Mouse (Mus musculus) liver, embryonic 14.5 days (tissue): ENCODE results near the gene Qtrt2. TPM values are rescaled to one million over a fixed set of nuclear protein-coding genes. Genes with fewer than 3 reads are reported as not detected.

Source experiments
- ATAC-seq: fragments of 200-750 bp; cut with Nextera tagmentation; 2 replicates; pipeline ENCODE4 v1.8.0; 2017; ENCODE audit warnings: moderate number of reproducible peaks, mild to moderate bottlenecking, moderate library complexity; ENCODE audit not compliant: insufficient read depth
- DNase-seq, 3 experiments: peaks; one replicate each; pipeline ENCODE4 v3.0.0-alpha.2; 2012 to 2013; ENCODE audit warnings: low read depth in 3 of 3, low spot score in 3 of 3
- H3K27ac ChIP-seq: fragments of 300-500 bp; sonication (generic); 2 replicates; pipeline ENCODE4 v1.5.1; 2014; ENCODE audit warnings: moderate library complexity, mild to moderate bottlenecking, control low read depth, inconsistent platforms
- H3K27me3 ChIP-seq: fragments of 300-500 bp; sonication (generic); 2 replicates; pipeline ENCODE4 v1.6.1; 2014; ENCODE audit warnings: mild to moderate bottlenecking, low read length, moderate library complexity; ENCODE audit not compliant: control insufficient read depth, insufficient read depth
- H3K36me3 ChIP-seq: fragments of 300-500 bp; sonication (generic); replicated peaks from 2 replicates; pipeline ENCODE4 v1.6.1; 2014; ENCODE audit warnings: low read depth; ENCODE audit not compliant: control insufficient read depth, insufficient read depth
- H3K4me1 ChIP-seq, 2 experiments: fragments of 200-500 bp in 1 of 2; fragments of 300-500 bp in 1 of 2; sonication (generic) in 1 of 2; replicated peaks; 2 replicates each; pipeline ENCODE4 v1.6.1; 2012 to 2014; ENCODE audit warnings: antibody characterized with exemption in 1 of 2, inconsistent platforms in 1 of 2, low read length in 1 of 2; ENCODE audit not compliant: control insufficient read depth in 2 of 2, insufficient read depth in 2 of 2
- H3K4me2 ChIP-seq: fragments of 300-500 bp; sonication (generic); 2 replicates; pipeline ENCODE4 v1.6.1; 2014; ENCODE audit warnings: low read depth, mild to moderate bottlenecking, control low read depth, moderate library complexity
- H3K4me3 ChIP-seq, 2 experiments: fragments of 200-500 bp in 1 of 2; fragments of 300-500 bp in 1 of 2; sonication (generic) in 1 of 2; 2 replicates each; pipeline ENCODE4 v1.5.1; 2012 to 2014; ENCODE audit warnings: low read depth in 2 of 2, low read length in 2 of 2, mild to moderate bottlenecking in 2 of 2, control low read depth in 1 of 2, inconsistent platforms in 1 of 2, moderate library complexity in 1 of 2; ENCODE audit not compliant: insufficient read depth in 1 of 2
- H3K9ac ChIP-seq: fragments of 300-500 bp; sonication (generic); replicated peaks from 2 replicates; pipeline ENCODE4 v1.6.1; 2014; ENCODE audit warnings: mild to moderate bottlenecking, control low read depth, moderate library complexity
- H3K9me3 ChIP-seq: fragments of 300-500 bp; sonication (generic); 2 replicates; pipeline ENCODE4 v1.6.1; 2016; ENCODE audit warnings: low read length, mixed read lengths; ENCODE audit not compliant: control insufficient read depth
- CTCF ChIP-seq: IDR thresholded peaks from 2 replicates; pipeline ENCODE4 v1.5.1; 2016; ENCODE audit warnings: antibody characterized with exemption, low read depth, control low read depth
- EP300 ChIP-seq: IDR thresholded peaks from 2 replicates; pipeline ENCODE4 v1.6.1; 2016; ENCODE audit warnings: antibody characterized with exemption, low read depth
- WGBS: fragments of 180-500 bp; shearing (Covaris S2); extraction: QIAGEN DNeasy Blood & Tissue Kit; methylation state at CpG from one replicate; pipeline ENCODE4 v1.1.7; 2014; ENCODE audit not compliant: insufficient replicate concordance; 5-methylcytosine and 5-hydroxymethylcytosine counted together
- polyA plus RNA-seq, 2 experiments: library from polyadenylated mRNA; depleted of rRNA in 1 of 2; stranded (reverse) in 1 of 2; unstranded in 1 of 2; fragments of >200 nt; fragmentation: Nextera tagmentation in 1 of 2; extraction: Ambion mirVana in 1 of 2; gene quantifications; 2 replicates each; pipeline versions ENCODE4 v1.2.1 to v1.2.3; 2012 to 2014

The Qtrt2 gene
- polyA plus RNA-seq, 2 experiments: 7.2 to 10.4 TPM

DNA sequence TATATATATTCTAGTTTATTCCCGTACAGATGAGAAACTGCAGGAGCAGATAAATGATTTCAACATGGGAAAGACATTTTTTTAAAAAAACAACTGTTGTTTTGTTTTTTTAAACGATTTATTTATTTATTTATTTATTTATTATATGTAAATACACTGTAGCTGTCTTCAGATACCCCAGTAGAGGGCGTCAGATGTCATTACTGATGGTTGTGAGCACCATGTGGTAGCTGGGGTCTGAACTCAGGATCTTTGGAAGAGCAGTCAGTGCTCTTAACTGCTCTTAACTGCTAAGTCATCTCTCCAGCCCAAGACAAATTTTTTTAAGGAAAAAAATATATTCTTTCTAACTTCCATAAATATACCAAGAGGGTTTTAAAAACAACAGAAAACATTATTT, 45.0 kb downstream of the Qtrt2 start:
- no peaks in the 10 kb centered on the region for H3K27me3 ChIP-seq
- H3K4me2 ChIP-seq: no peak overlapping the region
- H3K4me1 ChIP-seq: no peaks in the 10 kb centered on the region
- no peak overlapping the region for H3K4me3 ChIP-seq
- TF ChIP-seq CTCF (no peak), EP300 (no peak)
- no peaks in the 10 kb centered on the region for H3K9me3 ChIP-seq
- DNase-seq (no peak), ATAC-seq (no peak)
- H3K36me3 ChIP-seq: no peaks in the 10 kb centered on the region
- H3K9ac ChIP-seq: no peak overlapping the region
- no peak overlapping the region for H3K27ac ChIP-seq
- WGBS: 40% methylated on average over 3 of the region's 3 CpGs

DNA sequence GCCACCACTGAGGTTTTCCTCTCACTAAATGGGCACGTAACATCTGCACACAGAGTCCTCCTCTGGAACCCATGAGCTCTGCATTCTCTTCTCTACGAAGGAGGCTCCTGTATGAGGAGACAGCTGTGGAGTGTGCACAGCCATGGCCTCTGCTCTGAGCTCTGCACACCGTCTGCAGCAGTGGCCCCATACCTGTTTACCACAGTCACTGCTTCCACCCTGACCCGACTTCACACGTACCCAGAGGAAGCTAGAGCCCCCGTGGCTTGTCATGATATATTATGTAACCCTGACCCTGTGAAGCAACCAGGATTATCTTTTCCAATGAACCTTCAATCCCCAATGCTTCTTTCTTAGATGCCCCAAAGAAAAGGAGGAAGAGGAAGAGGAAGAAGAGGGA, 46.8 kb downstream of the Qtrt2 start:
- Histone ChIP-seq H3K36me3 (peaks cover 3% of the 10 kb centered on the region; the same call in 1 of the 2 replicates), H3K4me2 (no peak overlapping the region), H3K27me3 (no peaks in the 10 kb centered on the region), H3K9ac (no peak overlapping the region), H3K4me3 (no peak overlapping the region), H3K27ac (no peak overlapping the region), H3K4me1 (no peaks in the 10 kb centered on the region), H3K9me3 (no peaks in the 10 kb centered on the region)
- DNase-seq (no peak), ATAC-seq (no peak)
- 69% methylated on average over 6 of the region's 6 CpGs for WGBS
- TF ChIP-seq CTCF (no peak), EP300 (no peak)

DNA sequence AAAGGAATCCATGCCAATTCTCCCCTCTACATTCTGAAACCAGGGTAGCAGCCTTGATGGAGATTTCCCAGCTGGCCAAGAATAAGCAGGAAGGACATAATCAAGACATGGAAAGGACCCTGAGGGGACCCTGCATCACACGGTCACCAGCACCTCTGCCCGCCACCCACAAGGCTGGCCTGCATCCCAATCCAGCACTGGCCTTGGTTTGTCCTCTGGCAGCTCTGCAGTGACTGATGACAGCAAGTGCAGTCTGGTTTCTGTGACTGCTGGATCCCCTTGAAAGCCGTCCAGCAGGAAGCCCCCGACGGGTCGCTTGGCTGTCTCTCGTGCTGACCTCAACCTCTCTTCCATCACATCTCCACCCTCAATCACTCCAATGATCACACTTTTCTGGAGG, 55.2 kb downstream of the Qtrt2 start:
- H3K27me3 ChIP-seq: no peaks in the 10 kb centered on the region
- WGBS: 87% methylated on average over 7 of the region's 7 CpGs
- no peaks in the 10 kb centered on the region for H3K9me3 ChIP-seq
- DNase-seq: no peak
- no peak overlapping the region for H3K4me3 ChIP-seq
- ATAC-seq: no peak
- H3K27ac ChIP-seq: no peak overlapping the region
- peaks cover 12% of the 10 kb centered on the region for H3K36me3 ChIP-seq
- no peak overlapping the region for H3K4me2 ChIP-seq
- no peak for TF ChIP-seq EP300
- no peak for TF ChIP-seq CTCF
- no peak overlapping the region for H3K9ac ChIP-seq
- H3K4me1 ChIP-seq: no peaks in the 10 kb centered on the region

- DNase-seq (no peak), ATAC-seq (no peak)
- no peaks in the 10 kb centered on the region for H3K9me3 ChIP-seq
- no peaks in the 10 kb centered on the region for H3K27me3 ChIP-seq
- H3K4me2 ChIP-seq: no peak overlapping the region
- H3K9ac ChIP-seq: no peak overlapping the region
- H3K36me3 ChIP-seq: peaks cover 10% of the 10 kb centered on the region
- no peak overlapping the region for H3K4me3 ChIP-seq
- no peaks in the 10 kb centered on the region for H3K4me1 ChIP-seq
- no peak overlapping the region for H3K27ac ChIP-seq
- TF ChIP-seq CTCF (no peak), EP300 (no peak)
Measured at GRCm38 (mm10) chr16:43869805-43870204, 56.8 kb downstream of the Qtrt2 start.

DNA sequence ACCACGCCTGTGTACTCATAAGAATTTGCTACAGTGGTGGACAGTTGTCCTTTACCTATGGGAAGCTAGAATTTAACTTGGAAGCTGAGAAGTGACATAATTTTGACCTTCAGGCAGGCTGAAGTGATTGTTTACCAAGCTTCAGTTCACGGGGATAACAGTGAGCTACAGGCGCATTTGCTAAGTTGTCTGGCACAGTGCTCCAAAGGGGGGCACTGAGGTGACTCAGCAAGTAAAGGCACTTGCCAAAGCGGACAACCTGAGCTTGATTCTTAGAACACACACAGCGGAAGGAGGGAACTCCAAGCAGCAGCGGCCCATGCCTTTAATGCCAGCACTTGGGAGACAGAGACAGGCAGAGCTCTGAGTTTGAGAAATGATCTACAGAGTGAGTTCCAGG, 66.0 kb downstream of the Qtrt2 start:
- Histone ChIP-seq H3K9me3 (no peaks in the 10 kb centered on the region), H3K9ac (no peak overlapping the region), H3K36me3 (no peaks in the 10 kb centered on the region), H3K4me1 (no peaks in the 10 kb centered on the region), H3K4me3 (no peak overlapping the region), H3K27me3 (no peaks in the 10 kb centered on the region), H3K4me2 (no peak overlapping the region), H3K27ac (no peak overlapping the region)
- no peak for TF ChIP-seq CTCF
- TF ChIP-seq EP300: no peak
- WGBS: 70% methylated on average over 6 of the region's 6 CpGs
- DNase-seq (no peak), ATAC-seq (no peak)
